Mouse (Mus musculus) liver (tissue): ENCODE measurements around the gene Pakap.
A peak's percentile ranks its signal among the peaks of the same experiment; 100 is the strongest.
"Not testable (repeated sequence)": the region's sequence is repeated elsewhere in the genome, so short reads cannot be mapped to it uniquely, and the experiment has no call there.

Experiments
- DNase-seq: peaks from one replicate; pipeline ENCODE4 v3.0.0-alpha.2; 2020; ENCODE audit warnings: mixed read lengths

Pakap gene

GRCm38 (mm10) chr4:57888246-57888645 is 320.3 kb downstream of the Pakap start:
- DNase-seq, result no peak

DNA sequence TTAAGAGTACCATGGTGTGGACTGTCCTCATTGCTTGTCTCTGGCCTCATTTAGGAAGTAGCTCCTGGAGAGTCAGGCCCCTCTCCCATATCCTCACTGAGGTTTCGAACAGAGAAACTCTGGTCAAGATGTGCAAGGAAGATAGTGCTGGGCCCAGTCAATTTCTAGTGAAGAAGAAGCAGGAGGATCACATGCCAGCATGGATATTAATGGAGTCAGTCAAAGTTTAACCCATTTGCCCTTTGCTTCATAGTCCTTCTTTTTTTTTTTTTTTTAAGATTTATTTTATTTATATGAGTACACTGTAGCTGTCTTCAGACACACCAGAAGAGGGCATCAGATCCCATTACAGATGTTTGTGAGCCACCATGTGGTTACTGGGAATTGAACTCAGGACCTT is 321.0 kb downstream of the Pakap start:
- not testable (repeated sequence) for DNase-seq

DNA sequence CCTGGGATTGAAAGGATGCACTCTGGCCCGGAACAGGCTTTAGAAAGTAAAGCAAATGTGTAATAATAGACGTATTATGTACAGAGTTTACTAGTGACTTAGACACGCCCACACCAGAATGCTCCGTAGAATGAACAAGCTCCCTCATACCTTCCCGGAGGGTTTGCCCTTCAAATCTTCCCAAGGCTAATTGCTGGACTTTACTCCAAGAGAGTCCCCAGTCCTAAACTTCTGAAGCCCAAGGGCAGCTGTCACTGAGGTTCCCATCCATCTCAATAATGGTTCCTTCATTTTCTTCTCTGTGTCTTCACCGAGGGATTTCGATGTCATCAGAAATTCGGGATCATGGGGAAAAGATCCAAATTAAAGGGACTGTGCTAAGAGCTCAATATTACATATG is 321.8 kb downstream of the Pakap start:
- DNase-seq, result no peak

DNA sequence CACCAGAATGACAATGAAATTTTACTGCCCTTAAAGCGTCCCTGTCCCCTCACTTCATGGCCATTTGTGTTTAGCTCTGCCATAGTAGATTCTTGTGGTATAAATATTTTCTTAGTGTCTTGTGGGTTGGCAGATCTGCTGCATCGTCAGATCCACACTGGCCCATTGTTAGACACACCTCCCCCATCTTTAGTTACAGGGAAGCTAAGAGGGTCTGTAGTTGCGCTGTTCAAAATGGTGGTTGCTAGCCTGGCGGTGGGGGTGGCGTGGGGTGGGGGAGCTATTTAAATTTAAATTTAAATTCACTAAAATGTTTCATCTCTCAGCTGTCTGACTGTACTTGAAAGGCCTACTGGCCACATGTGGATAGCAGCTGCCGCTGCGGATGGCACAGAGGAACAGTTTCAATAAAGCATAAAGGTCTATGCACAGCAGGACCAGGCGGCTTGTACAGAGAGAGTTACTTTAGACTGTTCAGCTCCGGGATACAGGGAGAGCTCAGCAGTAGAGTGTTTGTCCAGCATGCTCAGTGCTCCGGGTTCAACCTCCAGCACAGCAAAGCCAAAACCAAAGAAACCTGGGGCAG is 324.1 kb downstream of the Pakap start:
- DNase-seq, result no peak

DNA sequence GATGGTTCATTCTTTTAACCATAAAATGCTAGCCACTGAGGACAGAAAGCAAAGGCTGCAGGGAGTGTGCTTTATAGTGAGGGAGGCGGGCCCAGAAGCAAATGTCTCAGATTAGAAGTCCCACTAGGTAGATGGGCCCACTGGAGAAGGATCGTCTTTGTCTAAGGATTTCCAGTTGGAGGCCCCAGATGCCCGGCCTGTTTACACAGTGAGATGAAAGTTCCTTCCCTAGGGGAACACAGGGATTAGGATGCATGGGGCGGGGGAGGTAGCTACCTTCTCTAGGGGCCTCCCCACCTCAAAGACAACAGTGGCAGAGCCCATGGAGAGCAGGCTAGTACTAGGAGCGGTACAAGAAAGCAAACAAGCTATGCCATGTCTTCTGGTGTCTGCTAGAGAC is 327.2 kb downstream of the Pakap start:
- no peak for DNase-seq

GRCm38 (mm10) chr4:57895902-57896301 is 327.9 kb downstream of the Pakap start:
- DNase-seq, result no peak

DNA sequence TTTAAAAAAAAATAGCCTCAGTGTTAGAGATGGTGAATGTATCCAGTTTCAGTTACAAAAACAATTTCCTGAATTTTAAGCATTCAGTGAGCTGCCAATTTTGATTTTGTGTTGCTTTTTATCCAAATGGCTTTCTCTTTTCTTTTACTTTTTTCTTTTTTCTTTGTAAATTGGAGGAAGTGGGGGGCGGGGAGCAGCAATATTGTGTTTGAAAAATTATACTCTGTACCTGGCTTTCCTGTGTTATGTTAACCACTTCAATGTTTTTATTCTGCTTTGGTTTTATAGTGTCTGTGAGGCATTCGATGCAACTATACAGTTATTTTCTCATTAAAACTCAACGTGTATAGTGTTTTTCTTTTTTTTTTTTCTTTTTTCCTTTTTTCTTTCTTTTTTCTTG is 328.7 kb downstream of the Pakap start:
- DNase-seq, result no peak

- peak; percentile 26 for DNase-seq
Measured at GRCm38 (mm10) chr4:57901210-57901609, 333.2 kb downstream of the Pakap start.

DNA sequence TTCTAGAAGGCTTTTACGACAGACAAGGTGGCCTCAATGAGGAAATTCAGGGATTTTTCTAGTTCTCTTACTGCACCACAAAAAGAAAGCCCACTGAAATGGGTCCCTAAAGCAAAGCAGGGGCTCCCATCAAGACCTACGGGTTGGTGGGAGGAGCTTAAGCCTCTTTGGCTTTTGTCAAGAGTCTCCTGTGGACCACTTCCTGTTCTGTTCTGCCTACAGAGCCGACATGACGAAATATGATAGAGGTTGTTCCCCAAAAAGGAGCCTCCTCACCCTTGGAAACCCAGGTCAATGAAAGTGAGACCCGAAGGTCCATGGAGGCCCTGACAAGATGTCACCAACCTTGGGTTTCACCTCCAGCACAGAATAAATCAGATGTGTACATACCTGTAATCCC is 334.6 kb downstream of the Pakap start:
- DNase-seq, result no peak

DNA sequence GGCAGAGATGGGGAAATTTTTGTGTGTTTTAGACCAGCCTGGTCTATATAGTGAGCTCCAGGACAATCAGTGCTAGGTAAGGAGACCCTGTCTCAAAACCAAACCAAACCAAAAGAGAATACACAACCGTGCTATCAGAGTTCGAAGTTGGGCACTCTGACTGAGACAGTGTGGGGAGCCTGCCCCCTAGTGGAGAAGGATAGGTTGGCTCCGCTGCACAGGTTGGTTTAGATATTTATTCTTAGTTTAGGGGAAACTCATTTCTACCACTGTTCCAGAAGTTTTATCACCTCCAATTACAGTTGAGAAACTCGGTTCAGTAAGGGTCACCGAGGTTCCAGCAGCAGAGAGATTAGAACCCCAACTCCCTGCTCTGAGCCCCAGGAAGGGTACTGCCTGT is 336.2 kb downstream of the Pakap start:
- peak; percentile 50 for DNase-seq

- no peak for DNase-seq
Measured at GRCm38 (mm10) chr4:57904638-57905037, 336.7 kb downstream of the Pakap start.

DNA sequence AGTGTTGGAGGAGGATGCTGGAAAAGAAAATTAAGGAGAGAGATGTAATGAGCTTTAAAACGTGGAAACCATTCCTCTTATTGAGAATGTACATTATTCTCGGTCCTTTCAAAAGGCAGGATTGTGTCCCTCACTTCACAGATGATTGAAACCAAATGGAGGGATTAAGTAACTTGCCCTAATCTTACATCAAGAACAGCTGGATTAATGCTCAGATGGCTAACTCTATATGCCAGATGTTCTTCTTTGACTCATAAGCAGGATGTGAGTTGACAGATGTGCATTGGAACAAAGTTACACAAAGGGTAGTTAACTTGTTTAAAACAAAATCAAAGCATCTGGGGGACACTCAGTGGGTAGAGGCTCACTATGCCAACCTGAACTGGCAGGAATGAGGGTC is 338.7 kb downstream of the Pakap start:
- DNase-seq, result no peak

GRCm38 (mm10) chr4:57908860-57909259 is 340.9 kb downstream of the Pakap start:
- DNase-seq, result no peak

- no peak for DNase-seq
Measured at GRCm38 (mm10) chr4:57913021-57913420, 345.0 kb downstream of the Pakap start.

DNA sequence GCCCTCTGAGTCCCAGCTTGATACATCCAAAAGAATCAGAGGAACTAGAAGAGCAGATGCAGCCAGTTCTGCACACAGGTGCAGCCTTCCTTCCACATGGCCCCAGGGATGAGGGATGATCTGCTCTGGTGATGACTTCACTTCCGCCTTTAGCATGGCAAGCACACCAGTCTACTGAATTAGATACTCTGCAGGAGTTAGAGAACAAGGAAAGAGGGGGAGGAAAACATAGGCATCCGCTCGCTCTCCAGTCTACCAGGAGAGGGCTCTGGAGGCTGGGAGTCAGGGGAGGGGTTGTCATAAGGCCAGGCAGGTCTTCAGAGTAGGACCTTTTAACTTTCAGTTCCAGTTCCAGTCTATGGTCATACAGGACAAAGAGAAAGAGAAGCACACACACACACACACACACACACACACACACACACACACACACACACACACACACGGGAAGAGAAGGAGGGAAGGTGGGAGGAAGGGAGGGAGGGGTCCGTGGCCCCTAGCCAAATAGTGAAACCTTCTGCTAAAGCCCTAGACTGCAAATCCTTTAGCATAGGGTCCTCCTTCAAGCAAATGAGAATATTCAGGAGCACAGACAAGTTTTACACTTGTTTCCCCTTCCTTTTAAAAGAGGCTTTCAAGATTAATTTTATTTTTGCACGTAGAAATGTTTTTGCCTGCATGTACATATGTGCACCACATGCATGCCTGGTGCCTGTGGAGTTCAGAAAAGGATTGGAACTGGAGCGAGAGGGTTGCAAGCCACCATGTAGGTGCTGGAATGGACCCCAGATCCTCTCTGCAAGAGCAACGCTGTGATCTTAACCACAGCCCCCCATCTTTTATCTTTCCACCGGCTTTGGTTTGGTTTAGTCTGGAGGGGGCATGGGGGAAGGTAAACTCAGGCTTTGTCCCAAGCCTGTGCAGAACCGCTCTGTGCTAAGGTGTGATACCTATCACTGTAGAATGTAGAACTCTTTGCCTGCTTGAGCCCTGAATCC is 346.5 kb downstream of the Pakap start:
- no peak for DNase-seq

GRCm38 (mm10) chr4:57915216-57915965 is 347.4 kb downstream of the Pakap start:
- no peak for DNase-seq

DNA sequence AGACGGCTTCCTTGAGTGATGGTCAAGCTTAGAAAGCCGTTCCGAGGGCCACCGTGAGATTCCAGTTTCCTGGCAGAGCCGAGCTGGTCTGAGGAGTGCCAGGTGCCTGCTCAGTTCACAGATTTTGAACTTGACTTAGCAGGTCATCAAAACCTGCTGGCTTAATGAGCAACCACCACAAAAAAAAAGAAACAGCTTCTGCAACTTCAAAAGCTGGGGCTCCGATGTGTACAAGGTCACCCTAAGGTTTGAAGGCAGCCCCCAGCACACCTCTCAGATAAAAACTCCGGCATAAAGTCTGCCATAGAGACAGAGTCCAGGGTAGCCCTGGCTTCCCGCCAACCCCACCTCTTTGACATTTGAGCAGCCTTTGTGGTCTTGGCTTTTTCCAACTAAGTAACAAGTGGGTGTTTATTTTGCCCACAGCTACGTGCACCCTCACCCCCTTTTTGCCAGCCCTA is 348.3 kb downstream of the Pakap start, which contains the start of gene D630039A03Rik:
TSS of gene D630039A03Rik (minus strand) at position 97 of the 461 bp plus-strand sequence.
- DNase-seq, result peak; percentile 27

- DNase-seq, result no peak
Measured at GRCm38 (mm10) chr4:57916711-57917110, 348.7 kb downstream of the Pakap start.

DNA sequence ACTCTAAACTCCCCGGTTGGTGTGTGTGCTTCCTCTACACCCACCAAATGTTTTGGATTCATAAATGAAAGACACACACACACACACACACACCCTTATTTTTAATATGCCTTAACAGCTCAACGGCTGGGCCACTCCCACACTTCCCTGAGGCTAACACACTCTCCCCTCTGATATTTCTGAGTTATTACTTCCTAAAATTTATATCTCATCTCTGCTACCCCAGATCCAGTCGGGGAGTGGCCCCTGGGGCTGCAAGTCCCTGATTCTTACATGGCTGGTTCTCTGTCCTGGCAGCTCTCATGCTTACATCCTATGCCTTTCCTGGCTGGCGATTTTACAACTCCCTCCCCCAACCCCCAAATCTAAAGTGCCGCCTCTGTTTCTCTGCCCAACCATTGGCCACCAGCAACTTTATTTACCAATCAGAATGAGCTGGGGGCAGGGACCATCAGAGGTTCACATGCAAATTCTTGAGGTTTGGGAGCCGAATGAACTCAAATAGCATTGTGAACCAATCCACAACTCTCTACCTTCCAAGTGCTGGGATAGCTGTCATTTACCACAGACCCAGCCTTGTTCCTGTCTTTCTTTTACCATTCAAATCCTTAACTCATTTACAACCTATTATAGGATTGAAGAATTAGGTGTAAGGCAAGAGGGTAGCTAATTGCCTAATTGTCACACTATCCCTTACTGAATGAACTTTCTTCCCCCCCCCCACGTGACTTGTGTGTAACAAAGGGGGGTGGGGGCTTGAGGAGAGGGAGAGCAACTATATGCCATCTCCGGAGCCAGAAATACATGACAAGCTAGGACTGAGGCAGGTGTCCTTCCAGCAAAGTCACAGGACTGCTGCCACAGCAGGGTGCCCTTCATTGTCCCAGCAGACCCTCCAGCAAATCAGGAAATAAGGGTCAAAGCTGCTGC is 351.8 kb downstream of the Pakap start:
- DNase-seq, result no peak

DNA sequence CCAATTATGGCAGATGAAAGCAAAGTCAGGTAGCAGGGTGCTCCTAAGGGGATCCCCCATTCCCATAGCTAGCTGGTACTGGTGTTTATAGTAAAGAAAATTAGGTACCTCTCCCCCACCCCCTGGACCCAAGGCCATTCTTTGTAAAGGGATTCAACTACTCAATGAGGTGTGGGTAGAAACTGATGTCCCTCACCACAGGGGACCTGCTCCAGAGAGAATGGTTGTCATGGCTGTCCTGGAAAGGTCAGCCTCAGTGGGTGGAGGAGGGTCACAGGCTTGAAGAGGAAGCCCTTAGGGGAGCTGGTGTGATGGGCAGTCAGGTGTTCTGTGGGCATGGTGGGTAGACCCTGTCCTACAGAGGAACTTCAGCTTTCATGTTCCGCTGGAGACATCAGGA is 352.5 kb downstream of the Pakap start:
- DNase-seq, result no peak

DNA sequence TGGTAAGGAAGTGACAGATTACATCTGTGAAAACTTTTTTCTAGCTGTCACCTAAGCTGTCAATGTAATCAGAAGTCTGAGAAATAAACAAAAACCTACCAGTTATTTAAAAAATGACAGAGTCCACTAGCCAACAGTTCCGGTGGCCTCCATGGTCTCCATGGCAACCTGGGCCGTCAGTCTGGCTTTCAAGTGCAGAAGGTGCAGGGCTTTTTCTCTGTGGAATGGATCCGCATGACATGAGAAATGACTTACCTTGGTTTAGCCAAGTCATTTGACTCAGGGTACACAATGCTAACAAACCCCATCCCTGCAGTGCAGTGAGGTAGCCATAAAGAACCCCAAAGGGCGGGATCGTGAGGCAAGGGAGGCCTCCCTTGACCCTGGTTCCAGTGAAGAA is 354.2 kb downstream of the Pakap start:
- DNase-seq, result no peak

- DNase-seq, result no peak
Measured at GRCm38 (mm10) chr4:57924556-57925071, 356.6 kb downstream of the Pakap start.
